Mouse (Mus musculus) cerebellum, adult 2 months (tissue): Measurements from ENCODE around the gene Dcaf8.

Experiments
- CTCF ChIP-seq: fragments of 200-500 bp; IDR thresholded peaks from 2 replicates; pipeline ENCODE4 v1.5.1; 2011; ENCODE audit warnings: low read depth, mild to moderate bottlenecking, control low read depth, low read length, moderate library complexity, borderline replicate concordance; ENCODE audit not compliant: insufficient read depth
- POLR2A ChIP-seq: fragments of 200-500 bp; IDR thresholded peaks from 2 replicates; pipeline ENCODE4 v1.6.1; 2011; ENCODE audit warnings: low read length, control low read depth, borderline replicate concordance; ENCODE audit not compliant: insufficient read depth

DNA sequence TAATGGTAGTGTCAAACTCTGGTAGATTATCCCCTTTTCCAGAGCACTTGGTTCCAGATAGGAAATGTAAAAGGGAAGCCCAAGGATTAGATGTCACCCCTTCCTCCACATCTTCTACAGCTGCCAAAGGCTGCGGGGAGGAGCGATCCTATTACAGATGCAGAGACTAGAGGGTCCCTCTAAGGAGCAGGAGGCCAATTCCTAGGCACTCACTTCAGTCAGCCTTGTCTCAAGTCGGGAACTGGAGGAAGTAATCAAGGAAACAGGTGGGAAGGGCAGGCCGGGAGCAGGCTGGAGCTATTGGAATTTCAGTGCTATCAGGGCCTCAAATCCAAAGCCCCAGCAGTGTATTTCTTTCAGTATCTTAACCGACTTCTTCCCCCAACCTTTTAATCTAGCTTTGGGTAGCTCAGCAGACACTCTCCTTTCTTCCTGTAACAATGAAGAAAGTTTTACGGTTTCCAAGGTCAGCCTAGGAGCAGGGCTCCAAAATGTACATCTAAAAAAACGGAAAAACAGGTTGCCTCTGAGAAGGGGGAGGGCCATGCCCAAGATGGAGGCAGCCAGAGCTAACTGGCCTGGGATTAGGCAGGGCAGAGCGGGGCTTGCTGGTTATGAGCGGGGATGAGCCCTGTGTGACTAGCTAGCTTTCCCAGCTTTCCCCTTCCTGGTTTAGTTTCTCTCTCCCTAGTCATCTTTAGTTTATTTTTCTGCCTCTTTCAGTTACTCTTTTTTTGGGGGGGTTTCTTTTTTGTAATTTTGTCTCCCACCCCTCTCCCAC, 56.3 kb downstream of the Dcaf8 start:
- TF ChIP-seq CTCF (no peak), POLR2A (no peak)
